Mouse (Mus musculus): ENCODE measurements around the gene Park7.
"Not testable (repeated sequence)": the region's sequence is repeated elsewhere in the genome, so short reads cannot be mapped to it uniquely, and the experiment has no call there.

The Park7 gene

DNA sequence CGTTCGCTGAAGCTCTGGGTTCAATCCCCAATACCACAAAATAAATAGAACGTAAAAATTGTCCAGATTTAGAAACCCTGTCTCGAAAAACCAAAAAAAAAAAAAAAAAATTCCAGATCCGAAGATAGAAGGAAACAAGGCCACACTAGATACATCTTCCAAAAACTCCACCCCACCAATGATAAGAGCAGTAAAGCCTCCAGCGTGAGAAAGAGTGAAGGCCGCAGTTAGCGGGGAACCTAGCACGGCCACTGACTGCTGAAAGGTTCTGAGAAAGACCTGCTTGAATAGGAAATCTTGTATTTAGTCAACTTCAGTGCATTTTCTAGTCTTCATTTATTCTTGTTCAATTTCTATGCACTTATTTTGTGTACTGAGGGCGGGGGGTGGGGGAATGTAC is 38.8 kb downstream of the Park7 start:
- DNase-seq (ENCODE audit: low spot score in 2 of 2), result no peak

DNA sequence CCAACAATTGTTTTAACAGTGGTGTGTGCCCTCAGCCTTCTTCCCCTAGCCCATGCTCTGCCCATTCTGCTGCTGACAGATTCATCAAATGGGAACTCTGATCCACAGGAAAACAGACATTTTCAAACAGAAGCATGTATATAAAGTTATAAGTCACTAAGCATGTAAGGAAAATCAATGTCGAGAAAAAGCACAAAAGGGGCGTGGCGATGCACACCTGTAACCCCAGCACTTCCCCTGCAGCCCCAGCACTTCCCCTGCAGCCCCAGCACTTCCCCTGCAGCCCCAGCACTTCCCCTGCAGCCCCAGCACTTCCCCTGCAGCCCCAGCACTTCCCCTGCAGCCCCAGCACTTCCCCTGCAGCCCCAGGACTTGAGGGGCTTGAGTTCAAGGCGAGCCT is 39.8 kb downstream of the Park7 start:
- not testable (repeated sequence) for DNase-seq (ENCODE audit: low spot score in 2 of 2)

DNA sequence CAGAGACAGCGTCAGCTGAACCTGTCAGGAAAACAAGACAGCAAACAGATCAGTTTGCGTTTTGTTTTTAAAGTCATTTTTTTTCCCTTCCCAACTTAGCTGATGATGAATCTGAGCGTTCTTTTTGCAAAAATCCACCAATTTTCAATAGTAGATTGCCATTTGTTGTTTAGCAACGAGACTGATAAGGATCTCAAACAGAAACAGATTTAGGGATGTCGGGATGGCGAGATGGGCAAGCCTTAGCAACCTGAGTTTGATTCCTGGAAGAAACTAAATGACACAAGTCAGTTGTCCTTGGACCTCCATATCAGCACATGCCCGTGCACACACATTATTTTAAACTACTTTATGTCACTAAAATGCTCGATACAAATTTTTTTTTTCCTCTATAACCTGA is 41.6 kb downstream of the Park7 start:
- DNase-seq (ENCODE audit: low spot score in 2 of 2), result no peak

DNA sequence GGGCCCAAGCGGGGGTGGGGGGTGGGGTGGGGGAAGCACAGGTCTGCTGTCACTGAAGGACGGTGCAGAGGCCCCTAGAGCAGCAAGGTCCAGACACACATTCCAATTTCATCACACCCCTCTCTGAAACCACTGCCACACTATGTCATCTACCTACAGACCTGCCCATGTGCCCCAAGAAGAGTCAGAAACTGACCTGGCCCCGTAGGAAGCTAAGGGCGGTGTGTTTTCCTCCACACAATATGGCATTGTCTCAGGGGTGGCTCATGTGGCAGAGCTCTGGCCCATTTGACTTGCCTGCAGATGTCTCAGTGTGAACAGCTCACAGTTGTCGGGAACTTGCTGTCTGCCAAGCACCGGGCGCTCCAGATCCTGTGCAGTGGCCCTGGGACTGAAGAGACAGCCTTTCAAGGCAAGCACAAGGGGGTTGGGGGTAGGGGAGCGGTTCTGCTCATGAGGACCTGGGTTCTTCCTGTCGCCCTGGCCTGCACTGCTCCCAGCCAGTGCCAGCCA is 42.0 kb downstream of the Park7 start:
- peak; percentile 26 to 37 for DNase-seq (ENCODE audit: low spot score in 2 of 2)

DNA sequence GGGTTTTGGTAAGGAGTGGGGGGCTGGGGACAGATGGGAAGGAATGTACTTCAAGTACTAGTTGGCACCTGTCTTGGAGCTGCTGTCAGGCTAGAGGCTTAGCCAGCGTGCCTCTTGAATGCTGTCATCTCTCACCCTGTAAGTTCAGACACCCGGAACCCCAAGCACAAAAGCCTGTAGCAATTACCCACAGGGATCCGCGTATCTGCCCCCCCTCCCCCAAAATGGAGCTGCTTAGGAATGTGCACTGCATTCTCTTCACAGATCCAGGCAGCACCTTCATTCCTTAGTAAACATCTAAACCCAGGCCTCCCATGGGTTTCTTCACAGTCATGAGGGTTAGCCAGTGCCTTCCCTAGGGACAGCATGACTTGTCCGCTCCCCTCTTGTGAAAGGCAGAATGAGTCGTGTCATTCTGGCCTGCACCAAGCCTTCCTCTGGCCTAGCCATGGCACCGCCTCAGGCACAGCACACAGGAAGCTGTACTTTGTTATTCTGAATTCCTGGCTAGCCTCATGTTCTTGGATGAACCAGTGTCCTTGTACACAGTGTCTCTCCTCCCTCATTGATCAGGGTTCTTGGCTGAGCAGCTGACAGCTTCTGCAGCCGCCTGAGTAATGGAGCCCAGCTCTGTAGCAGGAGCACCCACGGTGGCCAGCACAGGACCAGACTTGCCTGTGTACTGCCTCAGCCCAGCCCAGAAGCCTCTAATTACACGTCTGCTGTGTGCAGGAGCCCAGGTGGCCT is 42.7 kb downstream of the Park7 start:
- no peak for DNase-seq (ENCODE audit: low spot score in 2 of 2)

DNA sequence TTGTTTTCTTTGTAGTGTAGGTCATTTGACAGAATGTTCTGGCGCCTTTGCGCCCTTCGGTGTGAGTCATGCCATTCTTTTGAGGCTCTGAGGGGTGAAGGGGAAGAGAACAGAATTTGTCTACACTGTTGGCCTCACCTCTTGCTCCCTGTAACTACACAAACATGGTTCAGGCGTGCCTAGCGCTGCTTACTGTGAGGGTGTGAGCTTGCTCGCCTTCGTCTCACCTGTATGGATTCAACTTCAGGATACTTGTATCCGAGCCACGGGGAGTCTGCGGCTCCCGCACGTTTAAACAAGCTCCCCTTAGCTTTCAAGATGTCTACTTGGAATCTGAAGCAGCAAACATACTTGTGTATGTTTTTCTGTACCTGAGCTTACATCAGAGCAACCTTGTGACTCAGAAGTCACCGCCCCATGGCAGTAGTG is 43.3 kb downstream of the Park7 start:
- no peak for DNase-seq (ENCODE audit: low spot score in 2 of 2)

DNA sequence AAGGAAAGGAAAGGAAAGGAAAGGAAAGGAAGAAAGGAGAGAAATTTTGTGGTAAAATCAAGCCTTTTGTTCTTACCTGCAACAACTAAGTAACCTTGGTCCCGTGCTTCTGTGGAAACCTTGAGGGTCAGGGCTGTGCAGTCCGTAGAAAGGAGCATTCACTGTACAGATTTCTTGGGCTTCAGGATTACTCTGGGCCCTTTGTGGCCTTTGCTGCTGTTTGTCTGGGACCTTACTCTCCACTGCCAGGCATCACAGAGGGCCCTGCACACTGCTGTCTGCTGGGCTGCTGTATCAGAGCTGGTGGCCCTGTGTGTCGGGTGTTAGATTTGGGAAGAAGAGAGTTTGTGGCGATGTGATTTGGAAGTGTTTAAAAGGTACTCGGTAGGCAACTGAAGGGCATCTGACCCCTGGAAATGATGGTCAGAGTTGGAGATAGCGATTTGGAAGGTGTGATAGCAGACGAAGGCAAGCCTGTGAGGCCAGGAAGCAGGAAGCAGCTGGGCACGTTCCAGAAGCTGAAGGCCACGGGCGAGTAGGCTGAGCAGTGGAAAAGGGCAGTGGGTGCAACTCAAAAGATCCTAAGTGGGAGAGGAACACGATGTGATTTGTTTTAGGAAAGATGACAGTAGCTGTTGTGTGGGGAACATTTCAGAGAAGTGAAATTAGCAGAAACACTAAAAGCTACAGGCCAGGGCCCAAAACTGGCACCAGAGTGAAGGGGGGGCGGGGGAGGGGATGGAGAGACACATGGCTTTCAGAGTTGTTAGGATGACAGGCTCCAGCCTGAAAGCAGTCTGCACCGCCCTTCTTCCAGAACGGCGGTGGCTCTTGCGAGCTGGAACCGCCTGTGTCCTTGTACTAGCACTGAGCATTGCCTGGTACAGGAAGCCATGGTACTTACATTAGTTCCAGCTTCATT is 44.7 kb downstream of the Park7 start:
- DNase-seq (ENCODE audit: low spot score in 2 of 2), result no peak

DNA sequence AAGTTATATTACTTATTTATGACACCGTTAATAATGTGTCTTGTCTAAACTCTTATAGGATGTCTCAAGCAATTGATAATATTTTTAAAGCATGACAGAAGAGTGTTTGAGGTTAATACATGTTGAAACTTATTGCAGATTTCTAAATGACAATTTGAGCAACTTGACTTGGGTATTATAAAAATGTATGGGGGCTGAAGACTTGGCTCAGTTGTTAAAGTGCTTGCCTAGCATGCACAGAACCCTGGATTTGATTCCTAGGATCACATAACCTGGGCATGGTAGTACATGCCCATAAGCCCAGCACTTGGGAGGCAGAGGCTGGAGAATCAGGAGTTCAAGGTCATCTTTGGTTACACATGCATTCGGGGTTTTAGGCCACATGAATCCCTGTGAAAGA is 45.4 kb downstream of the Park7 start:
- no peak for DNase-seq (ENCODE audit: low spot score in 2 of 2)

DNA sequence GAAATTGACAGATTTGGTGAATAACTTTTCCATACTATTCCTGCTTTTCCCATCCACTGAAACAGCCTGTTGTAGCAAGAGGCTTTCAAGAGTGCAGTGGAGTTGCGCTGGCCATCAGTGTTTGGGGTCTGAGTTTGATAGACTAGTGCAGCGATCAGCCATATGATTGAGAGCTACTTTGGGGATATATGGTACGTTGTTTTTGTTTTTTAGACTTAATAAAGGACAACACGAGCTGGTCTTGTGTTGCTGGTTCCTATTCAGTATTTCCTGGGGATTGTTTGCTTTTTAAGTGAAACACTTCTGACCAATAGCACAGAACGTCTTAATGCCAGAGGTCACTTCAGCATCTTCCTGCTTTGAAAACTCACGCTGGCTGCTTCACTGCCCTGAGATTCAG is 46.1 kb downstream of the Park7 start:
- no peak for DNase-seq (ENCODE audit: low spot score in 2 of 2)

DNA sequence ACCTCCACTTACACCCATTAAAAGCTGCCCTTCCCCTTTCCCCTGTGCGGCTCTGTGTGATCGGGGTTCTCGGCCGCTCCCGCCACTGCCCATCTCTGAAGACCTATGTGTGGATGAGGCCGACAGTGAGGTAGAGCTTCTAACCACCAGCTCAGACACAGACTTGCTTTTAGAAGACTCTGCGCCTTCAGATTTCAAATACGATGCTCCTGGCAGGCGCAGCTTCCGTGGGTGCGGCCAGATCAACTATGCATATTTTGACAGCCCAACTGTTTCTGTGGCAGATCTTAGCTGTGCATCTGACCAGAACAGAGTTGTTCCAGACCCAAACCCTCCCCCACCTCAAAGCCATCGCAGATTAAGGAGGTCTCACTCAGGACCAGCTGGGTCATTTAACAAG is 47.7 kb downstream of the Park7 start:
- no peak for DNase-seq (ENCODE audit: low spot score in 2 of 2)

DNA sequence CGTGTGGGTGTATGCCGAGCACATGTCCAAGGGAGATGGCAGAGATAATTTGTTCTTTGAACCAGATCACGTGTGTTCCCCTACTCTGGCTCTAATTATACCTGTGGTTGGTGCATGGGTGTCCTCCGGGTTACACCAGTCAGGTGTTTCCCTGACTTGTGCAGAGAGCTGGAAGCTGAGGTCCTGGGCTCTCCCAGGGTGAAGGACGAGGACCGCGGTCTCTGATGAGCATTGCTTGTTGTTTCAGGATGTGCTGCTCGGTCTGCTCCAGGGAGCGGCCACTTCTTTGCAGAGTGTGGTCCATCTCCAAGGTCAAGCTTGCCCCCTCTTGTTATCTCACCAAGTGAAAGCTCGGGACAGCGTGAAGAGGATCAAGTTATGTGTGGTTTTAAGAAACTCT is 48.2 kb downstream of the Park7 start:
- no peak for DNase-seq (ENCODE audit: low spot score in 2 of 2)

DNA sequence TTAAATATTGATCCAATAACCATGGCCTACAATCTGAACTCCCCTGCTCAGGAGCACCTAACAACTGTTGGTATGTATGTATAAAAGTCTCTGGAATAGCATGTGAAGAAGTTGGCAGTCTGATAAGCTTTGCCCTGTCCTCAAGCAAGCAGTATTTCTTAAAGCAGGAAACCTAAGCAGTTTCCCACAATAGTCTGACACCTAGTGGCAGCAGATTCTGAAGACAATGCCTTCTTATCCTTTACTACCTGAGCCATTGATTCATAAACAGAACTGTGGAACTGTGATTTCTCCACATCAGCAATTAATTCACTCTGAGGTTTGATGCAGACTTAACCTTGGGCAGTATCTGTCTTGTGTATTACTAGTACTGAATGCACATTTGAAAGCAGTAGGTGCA is 48.9 kb downstream of the Park7 start:
- DNase-seq (ENCODE audit: low spot score in 2 of 2), result no peak

DNA sequence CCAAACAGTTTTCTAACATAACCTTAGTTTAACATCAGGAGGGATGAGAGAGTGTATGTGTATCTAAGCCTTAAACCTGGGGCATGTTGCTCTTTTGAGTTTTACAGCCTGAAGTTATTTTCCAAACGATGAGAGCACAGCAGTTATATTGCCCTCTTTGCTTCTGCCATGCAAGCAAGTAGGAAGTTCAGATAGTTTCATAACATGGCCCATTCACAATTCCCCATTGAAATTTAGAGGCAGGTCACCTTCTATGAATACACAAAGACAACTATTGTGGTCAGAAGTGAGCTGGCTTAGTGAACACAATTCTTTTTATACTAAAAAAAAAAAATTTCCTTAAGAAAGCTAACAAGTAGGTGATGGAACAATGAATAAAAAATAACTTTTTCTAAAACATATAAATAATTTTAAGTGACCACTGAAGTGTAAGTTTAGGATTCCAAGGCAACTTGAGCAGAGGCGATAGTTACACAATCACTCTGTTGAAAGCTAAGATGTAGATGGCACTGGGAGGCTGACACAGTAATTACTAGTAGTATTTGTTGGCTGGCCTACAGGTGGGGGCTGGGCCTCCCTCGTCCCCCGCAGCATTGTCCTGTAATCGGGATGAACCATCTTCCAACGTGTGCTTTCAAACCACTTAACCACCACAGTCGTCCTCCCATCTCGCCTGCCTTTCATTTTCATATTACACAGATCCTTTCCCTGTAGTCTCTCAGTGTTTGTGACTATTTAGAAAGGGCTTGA is 51.4 kb downstream of the Park7 start:
- no peak for DNase-seq (ENCODE audit: low spot score in 2 of 2)

DNA sequence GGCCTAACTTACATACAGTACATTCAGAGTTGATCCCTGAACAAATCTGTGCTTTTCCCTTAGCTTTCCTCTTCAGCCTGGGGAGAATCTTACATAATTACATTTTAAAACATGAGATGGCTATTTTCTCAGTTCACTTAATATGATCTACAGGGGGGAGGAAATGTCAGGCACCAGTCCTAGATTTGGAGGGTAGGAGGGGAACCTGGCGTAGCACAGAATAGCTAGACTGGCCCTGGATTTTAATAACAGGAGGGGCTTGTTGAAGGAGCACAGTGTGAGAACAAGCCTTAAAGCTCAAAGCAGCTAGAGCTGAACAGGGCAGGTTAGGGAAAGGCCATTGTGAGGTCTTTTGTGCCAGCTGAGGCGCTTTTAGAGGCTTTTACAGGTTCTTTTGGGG is 53.1 kb downstream of the Park7 start:
- DNase-seq (ENCODE audit: low spot score in 2 of 2), result no peak

DNA sequence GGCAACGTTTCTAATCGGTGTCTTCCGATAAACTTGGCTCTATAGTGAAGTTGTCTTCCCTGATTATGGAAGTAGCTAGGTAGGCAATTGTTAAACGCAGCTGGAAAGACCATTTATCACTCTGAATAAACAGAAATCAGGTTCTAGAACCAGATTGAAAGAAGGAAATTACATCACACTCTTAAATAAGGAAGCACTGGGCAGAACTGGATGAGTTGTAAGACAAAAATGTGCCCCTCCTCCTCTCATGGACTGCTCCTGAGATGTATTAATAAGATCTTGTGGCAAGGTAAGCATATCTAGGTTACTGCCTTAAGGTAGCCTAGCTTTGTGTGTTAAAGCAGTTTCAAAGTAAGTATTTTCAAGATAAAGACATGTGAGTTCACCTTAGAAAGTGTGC is 53.7 kb downstream of the Park7 start:
- DNase-seq (ENCODE audit: low spot score in 2 of 2), result no peak

DNA sequence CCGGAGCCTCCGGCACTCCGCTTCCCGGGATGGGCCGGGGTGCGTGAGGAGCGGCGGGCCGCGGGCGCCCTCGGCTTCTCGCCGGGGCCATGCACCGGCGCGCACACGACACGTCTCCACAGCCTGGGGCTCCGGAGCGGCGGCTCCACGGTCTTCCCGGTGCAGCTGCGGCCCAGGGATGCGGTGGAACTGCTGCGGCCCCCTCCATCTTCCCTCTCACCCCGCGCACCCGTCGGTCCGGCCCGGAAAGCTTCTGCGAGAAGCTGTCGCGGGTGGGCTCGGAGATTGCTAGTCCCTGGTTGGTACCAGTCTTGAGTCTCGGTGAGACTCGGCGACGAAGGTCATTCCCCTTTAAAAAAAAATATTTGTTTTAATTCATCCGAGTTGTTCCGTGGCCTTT is 58.9 kb downstream of the Park7 start:
- no peak for DNase-seq (ENCODE audit: low spot score in 2 of 2)

DNA sequence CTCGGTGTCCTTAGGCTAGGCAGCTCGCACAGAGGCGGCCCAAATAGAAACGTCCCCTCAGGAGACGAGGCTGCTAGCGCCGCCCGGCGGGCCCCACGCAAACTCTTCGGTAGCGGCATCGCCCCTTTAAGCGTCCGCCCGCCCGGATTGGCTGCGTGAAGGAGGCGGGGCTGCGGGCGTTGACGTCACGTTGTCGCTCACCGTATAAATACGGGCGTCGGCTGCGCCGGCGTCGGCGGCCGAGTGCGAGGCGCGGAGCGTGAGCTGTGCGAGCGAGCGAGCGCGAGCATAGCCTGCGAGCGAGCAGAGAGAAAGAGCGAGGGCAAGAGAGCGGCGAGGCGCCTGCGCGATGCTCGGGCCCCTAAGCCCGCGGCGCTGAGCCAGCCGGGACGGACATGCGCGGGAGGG is 59.4 kb downstream of the Park7 start:
- DNase-seq (ENCODE audit: low spot score in 2 of 2), result peak; percentile 90 to 91

DNA sequence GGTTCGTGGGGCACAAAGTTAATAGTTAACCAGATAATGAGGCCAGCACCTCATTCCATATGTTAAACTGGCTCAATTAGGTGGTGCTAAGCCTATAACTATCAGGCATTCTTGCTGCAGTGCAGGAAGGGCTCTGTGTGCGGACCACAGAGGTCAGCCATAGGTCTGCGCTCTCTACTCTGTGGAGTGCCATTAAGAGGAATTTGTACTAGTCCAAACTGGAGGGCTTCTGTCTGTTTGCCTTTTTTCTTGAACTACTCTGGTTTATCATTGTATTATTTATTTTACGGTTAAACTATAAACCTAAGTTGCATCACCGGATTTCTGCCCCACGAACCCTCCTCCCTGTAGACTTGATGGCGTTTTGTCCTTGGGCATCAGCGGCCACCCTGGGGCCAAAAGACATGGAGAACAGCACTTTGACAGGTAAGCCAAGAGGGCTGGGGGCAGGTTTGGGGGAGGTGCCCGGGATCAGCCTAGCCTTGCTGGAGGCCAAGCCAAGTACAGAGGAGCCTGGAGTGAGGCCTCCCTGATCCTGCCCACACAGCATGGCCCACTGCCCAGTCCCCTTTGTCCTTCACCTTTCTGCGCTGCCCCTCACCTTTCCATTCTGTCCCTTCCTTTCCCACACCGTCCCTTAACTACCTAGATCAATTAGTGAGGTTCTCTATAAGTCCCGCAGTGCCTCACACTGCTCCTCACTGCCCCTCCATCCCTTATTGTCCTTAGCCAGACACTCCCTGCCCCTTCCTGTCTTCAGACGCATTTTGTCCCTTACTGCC is 60.4 kb downstream of the Park7 start, which contains the start of gene Errfi1:
TSS of gene Errfi1 (plus strand) at position 240 of the 782 bp plus-strand sequence.
- DNase-seq (ENCODE audit: low spot score in 2 of 2), result no peak

DNA sequence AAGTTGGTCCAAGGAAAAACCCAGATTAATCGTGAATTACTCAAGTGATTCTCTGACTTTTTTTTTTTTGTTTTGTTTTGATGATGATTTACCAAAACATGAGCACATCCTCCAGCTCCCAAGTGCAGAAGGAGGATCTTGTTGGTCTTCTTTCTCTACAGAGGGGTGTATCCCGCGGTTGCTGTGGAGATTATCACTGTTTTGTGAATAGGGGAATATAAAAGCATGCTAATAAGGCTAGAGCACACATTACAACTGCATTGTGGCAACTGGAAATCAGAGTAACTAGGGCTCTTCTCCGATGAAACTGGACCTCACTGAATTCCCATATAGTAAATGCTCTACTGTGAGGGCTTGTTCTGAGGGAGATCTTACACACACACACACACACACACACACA is 61.8 kb downstream of the Park7 start:
- no peak for DNase-seq (ENCODE audit: low spot score in 2 of 2)

DNA sequence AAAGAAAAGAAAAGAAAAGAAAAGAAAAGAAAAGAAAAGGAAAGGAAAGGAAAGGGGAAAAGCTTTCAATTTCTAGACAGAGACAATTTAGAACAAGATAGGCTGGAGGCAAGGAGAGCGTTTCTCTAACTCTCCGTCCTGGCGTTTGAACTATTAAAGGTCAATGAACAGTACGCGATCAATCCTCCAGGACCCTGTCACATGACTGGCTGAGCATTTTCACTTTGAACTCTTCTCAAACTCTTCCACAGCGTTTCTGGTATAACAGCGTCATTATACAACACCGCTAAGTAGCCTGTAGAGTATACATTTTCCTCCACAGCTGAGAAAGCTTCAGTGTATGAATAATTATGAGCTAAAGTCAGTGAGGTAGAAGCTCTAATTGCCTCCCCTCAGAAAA is 62.2 kb downstream of the Park7 start:
- no peak for DNase-seq (ENCODE audit: low spot score in 2 of 2)

DNA sequence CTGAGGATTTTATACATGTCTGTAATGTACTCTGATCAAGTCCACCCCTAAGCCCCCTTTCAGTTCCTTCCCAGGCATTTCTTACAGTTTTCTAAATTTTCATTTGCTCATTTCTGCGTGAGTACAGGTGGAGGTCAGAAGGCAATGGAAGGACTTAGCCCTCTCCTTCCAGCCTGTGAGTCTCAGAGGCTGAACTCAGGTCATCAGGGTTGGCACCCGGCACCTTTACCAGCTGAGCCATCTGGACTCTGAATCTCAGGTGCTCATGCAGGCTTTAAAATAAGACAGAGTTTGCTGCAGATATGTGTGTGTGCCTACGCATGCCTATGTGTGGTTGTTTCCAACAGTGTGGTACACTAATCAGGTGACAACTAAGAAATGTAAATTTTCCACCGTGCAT is 63.3 kb downstream of the Park7 start:
- no peak for DNase-seq (ENCODE audit: low spot score in 2 of 2)

Data from right cerebral cortex, postnatal 36 days (tissue).